Mouse (Mus musculus) midbrain, embryonic 11.5 days (tissue): ENCODE results near the gene Sparc. TPM values are rescaled to one million over a fixed set of nuclear protein-coding genes. Genes with fewer than 3 reads are reported as not detected.

Experiments
- polyA plus RNA-seq: library from polyadenylated mRNA; unstranded; fragments of >200 nt; fragmentation: Nextera tagmentation; extraction: Ambion mirVana; gene quantifications from 2 replicates; pipeline ENCODE4 v1.2.1, GENCODE M21; 2014

The Sparc gene
- polyA plus RNA-seq, 1 experiment from 2014 or later, result 428 TPM

Other genes starting within 250 kb of the Sparc start
- gene Slc36a2, start 238.1 kb downstream of the Sparc start, polyA plus RNA-seq, result not detected in 2 replicates
- 1.7 and 2.0 TPM in 2 replicates for gene Slc36a1, start 218.8 kb downstream of the Sparc start, polyA plus RNA-seq
- gene Fat2, start 86.6 kb downstream of the Sparc start, polyA plus RNA-seq, result 0.03 TPM in 1 of 2 replicates, not detected in the other
- 217 and 224 TPM in 2 replicates for gene Atox1, start 38.1 kb upstream of the Sparc start, polyA plus RNA-seq
- 241 and 244 TPM in 2 replicates for gene G3bp1, start 46.5 kb upstream of the Sparc start, polyA plus RNA-seq
- 0.07 TPM in 1 of 2 replicates, not detected in the other for gene Glra1, start 185.0 kb upstream of the Sparc start, polyA plus RNA-seq